ENCODE assay signal across 35 mouse cellular contexts in genomic region chr4:135733901-135734300, GRCm38 (mm10). TPM values are rescaled to one million over a fixed set of nuclear protein-coding genes. Genes with fewer than 3 reads are reported as not detected.
DNase-seq lines count a peak whose midpoint lies in the region; ATAC-seq and TF ChIP-seq lines count a peak whose summit lies in the region.
"Had no signal": no experiment of that assay in that cellular context is flagged by ENCODE, and none has a peak within 500 bp of the region (broad histone marks: within the 10 kb centered on the region; RNA-seq: fewer than 3 reads in every experiment).

No protein-coding gene starts in this region.

- ATAC-seq in frontal cortex, adult (ENCODE audit: low TSS enrichment) = no peak
- ATAC-seq: activated CD4-positive, CD25-positive, alpha-beta regulatory T cell, adult 4 months; forebrain, embryonic 13.5 days; hindbrain, postnatal 0 days; intestine, postnatal 0 days; liver, embryonic 12.5 days had no signal

- peak; percentile 24 to 59 for DNase-seq in frontal cortex, postnatal 36 days (ENCODE audit: low spot score in 2 of 2)
- DNase-seq in layer of hippocampus, adult 2 months (ENCODE audit: low spot score in 2 of 2) = peak; percentile 36 to 58
- DNase-seq in layer of hippocampus, postnatal 36 days = peak; percentile 40 to 56
- peak; percentile 73 to 78 for DNase-seq in right cerebral cortex, postnatal 10 days (ENCODE audit: low spot score in 2 of 2)
- no peak for DNase-seq in urinary bladder, adult 2 months (ENCODE audit: low spot score)
- no peak for DNase-seq in gastrocnemius, postnatal 25 days
- no peak for DNase-seq in urinary bladder, adult 18-20 months (ENCODE audit: low spot score in 2 of 2)
- DNase-seq: adrenal gland, adult 8-10 months; cerebellum, adult 8-10 months; cerebellum, postnatal 36 days; embryo, embryonic 11 days; gastrocnemius, postnatal 36 days; heart, adult 2 months; heart, postnatal 14 days; kidney, postnatal 4 days; lung, adult 18-20 months; lung, postnatal 14 days; thymus, adult 2 months; thymus, postnatal 4 days had no signal

- TF ChIP-seq CTCF in layer of hippocampus, adult 2 months (conservative IDR thresholded peaks at IDR 0.05) = peak; percentile 56

- H3K4me3 ChIP-seq in layer of hippocampus, adult 2 months = no peak overlapping the region
- H3K4me3 ChIP-seq: embryonic facial prominence, embryonic 13.5 days; erythroblast, embryonic 14.5 days; forebrain, embryonic 13.5 days; heart, adult 2 months; heart, embryonic 13.5 days; kidney, embryonic 15.5 days; limb, embryonic 12.5 days; liver, embryonic 12.5 days; midbrain, embryonic 12.5 days; neural tube, embryonic 15.5 days had no signal

- H3K27ac ChIP-seq in layer of hippocampus, adult 2 months = no peak overlapping the region
- H3K27ac ChIP-seq: embryonic facial prominence, embryonic 13.5 days; forebrain, embryonic 13.5 days; heart, adult 2 months; heart, embryonic 13.5 days; hindbrain, postnatal 0 days; kidney, embryonic 15.5 days; limb, embryonic 12.5 days; liver, embryonic 12.5 days; midbrain, embryonic 12.5 days; neural tube, embryonic 15.5 days; stomach, postnatal 0 days had no signal

RNA-seq across cellular contexts. Expression of gene Il22ra1, which starts 5.9 kb away (rescaled TPM):
- under 1 TPM; 0.12 to 0.13 TPM for total RNA-seq in layer of hippocampus, adult 2 months (2021)
- not detected for total RNA-seq in layer of hippocampus, postnatal 36 days (2021)
- polyA plus RNA-seq in urinary bladder, adult 2 months (2012; rRNA removed) = 0.38 and 0.47 TPM in 2 replicates
- total RNA-seq in gastrocnemius, postnatal 25 days (2021) = under 1 TPM in 1 of 2 experiments, not detected in 1; 0.11 TPM
- total RNA-seq: gastrocnemius, postnatal 36 days; megakaryocyte progenitor cell, adult 5-6 weeks had no signal
- polyA plus RNA-seq: activated CD4-positive, CD25-positive, alpha-beta regulatory T cell, adult 4 months; forebrain, embryonic 13.5 days; heart, embryonic 13.5 days; hindbrain, embryonic 11.5 days; hindbrain, postnatal 0 days; limb, embryonic 12.5 days; midbrain, embryonic 12.5 days; neural tube, embryonic 15.5 days had no signal

RNA-seq across cellular contexts. Expression of gene Myom3, which starts 25.6 kb away (rescaled TPM):
- under 1 TPM; 0.56 to 0.76 TPM for total RNA-seq in layer of hippocampus, adult 2 months (2021)
- under 1 TPM; 0.60 to 0.71 TPM for total RNA-seq in layer of hippocampus, postnatal 36 days (2021)
- polyA plus RNA-seq in urinary bladder, adult 2 months (2012; rRNA removed) = 0.21 and 0.25 TPM in 2 replicates
- total RNA-seq in gastrocnemius, postnatal 25 days (2021) = 10 to 100 TPM; 58.1 to 76.7 TPM
- total RNA-seq: megakaryocyte progenitor cell, adult 5-6 weeks had no signal
- polyA plus RNA-seq: activated CD4-positive, CD25-positive, alpha-beta regulatory T cell, adult 4 months; erythroblast, embryonic 14.5 days had no signal

RNA-seq across cellular contexts. Expression of gene Ifnlr1, which starts 47.8 kb away (rescaled TPM):
- under 1 TPM; 0.10 to 0.27 TPM for total RNA-seq in layer of hippocampus, adult 2 months (2021)
- total RNA-seq in layer of hippocampus, postnatal 36 days (2021) = under 1 TPM; 0.08 to 0.10 TPM
- 6.5 and 8.0 TPM in 2 replicates for polyA plus RNA-seq in urinary bladder, adult 2 months (2012; rRNA removed)
- total RNA-seq in gastrocnemius, postnatal 25 days (2021) = under 1 TPM; 0.13 to 0.23 TPM
- polyA plus RNA-seq: erythroblast, embryonic 14.5 days had no signal

Comparison
In these comparisons a context has a peak if more than half of its experiments do, and no peak if none do; other contexts are left out.
1. DNase-seq: peak in frontal cortex, postnatal 36 days (2 of 2), layer of hippocampus, adult 2 months (2 of 2), layer of hippocampus, postnatal 36 days (2 of 2) and right cerebral cortex, postnatal 10 days (2 of 2); none in urinary bladder, adult 2 months (single experiment), gastrocnemius, postnatal 25 days (single experiment) and urinary bladder, adult 18-20 months (0 of 2).
2. RNA of gene Myom3, which starts 25.6 kb away (total RNA-seq): 58.1 to 76.7 TPM in gastrocnemius, postnatal 25 days; 0.56 to 0.76 TPM in layer of hippocampus, adult 2 months and 0.60 to 0.71 TPM in layer of hippocampus, postnatal 36 days; every median in the first group is over 10 times any median in the second.